Mouse (Mus musculus) 3134 (cell line): ENCODE results near the gene Prrc2b.

Experiments used
- DNase-seq: peaks from one replicate; pipeline ENCODE4 v3.0.0-alpha.2; 2011; ENCODE audit warnings: low spot score; ENCODE audit not compliant: insufficient read length; ENCODE audit errors: extremely low read depth

Prrc2b gene

GRCm38 (mm10) chr2:32259657-32260417, 109.0 kb downstream of the Prrc2b start, which contains the start of gene Uck1:
TSS of gene Uck1 (minus strand) at chr2:32260159.
- DNase-seq: peak; percentile 94

GRCm38 (mm10) chr2:32260635-32261034, 109.8 kb downstream of the Prrc2b start:
- DNase-seq: no peak

GRCm38 (mm10) chr2:32275823-32276222, 124.9 kb downstream of the Prrc2b start:
- DNase-seq: no peak

- DNase-seq: no peak
These were observed 131.4 kb downstream of the Prrc2b start for GRCm38 (mm10) chr2:32282289-32282688.

- peak; percentile 20 for DNase-seq
These were observed 131.8 kb downstream of the Prrc2b start for GRCm38 (mm10) chr2:32282727-32283126.

- DNase-seq: no peak
These were observed 133.1 kb downstream of the Prrc2b start for GRCm38 (mm10) chr2:32283986-32284385.
